Mouse (Mus musculus) C2C12 (cell line): Measurements from ENCODE around the gene Sorbs1.

ENCODE experiments used
- CEBPB ChIP-seq: IDR thresholded peaks from one replicate; pipeline ENCODE4 v1.6.1; 2011; ENCODE audit warnings: low read depth, mild to moderate bottlenecking, control low read depth, moderate library complexity
- CTCF ChIP-seq: IDR thresholded peaks from one replicate; pipeline ENCODE4 v1.5.1; 2011; ENCODE audit not compliant: control insufficient read depth, insufficient read depth, insufficient read length
- MAX ChIP-seq: IDR thresholded peaks from one replicate; pipeline ENCODE4 v1.6.1; 2011; ENCODE audit warnings: mild to moderate bottlenecking, control low read depth
- MYOG ChIP-seq: IDR thresholded peaks from one replicate; pipeline ENCODE4 v1.6.1; 2011; ENCODE audit not compliant: control insufficient read depth, insufficient read length; ENCODE audit errors: extremely low read depth
- USF1 ChIP-seq: IDR thresholded peaks from one replicate; pipeline ENCODE4 v1.6.1; 2011; ENCODE audit warnings: low read depth, mild to moderate bottlenecking, control low read depth, moderate library complexity

DNA sequence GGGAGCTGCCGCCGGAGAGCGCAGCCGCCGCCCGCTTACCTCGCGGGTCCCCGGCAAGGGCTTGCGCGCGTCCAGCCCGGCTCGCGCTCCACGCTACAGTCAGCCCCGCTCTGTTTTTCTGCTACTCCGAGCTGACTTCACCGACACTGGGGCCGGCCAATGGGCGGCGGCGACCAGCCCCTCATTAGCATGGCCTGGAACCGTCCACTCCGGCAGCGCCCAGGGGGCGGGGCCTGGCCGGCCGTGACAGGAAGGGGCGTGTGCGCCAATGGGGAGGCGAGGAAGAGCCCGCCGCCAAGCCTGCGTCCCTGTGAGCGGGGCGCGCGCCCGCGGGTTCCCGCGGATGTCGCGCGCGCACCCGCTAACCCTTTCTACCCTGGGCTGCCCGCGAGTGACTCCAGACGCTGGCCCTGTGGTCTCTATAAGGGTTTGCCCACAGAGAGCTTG, at the start of gene Sorbs1:
- TF ChIP-seq CTCF, result no peak
- TF ChIP-seq MAX, result no peak
- no peak for TF ChIP-seq CEBPB
- no peak for TF ChIP-seq MYOG
- TF ChIP-seq USF1, result no peak
